Mouse (Mus musculus) limb, embryonic 14.5 days (tissue): ENCODE results near the gene Mcoln3. TPM values are rescaled to one million over a fixed set of nuclear protein-coding genes. Genes with fewer than 3 reads are reported as not detected.

Experiments
- ATAC-seq: fragments of 200-750 bp; cut with Nextera tagmentation; 2 replicates; pipeline ENCODE4 v1.8.0; 2017; ENCODE audit warnings: low read depth, moderate number of reproducible peaks, moderate TSS enrichment; ENCODE audit not compliant: low FRiP score
- DNase-seq: peaks from one replicate; pipeline ENCODE4 v3.0.0-alpha.2; 2015; ENCODE audit warnings: low spot score
- H3K27ac ChIP-seq: fragments of 300-500 bp; sonication (generic); replicated peaks from 2 replicates; pipeline ENCODE4 v1.5.1; 2014; ENCODE audit warnings: low read depth, mild to moderate bottlenecking, low read length, moderate library complexity, mixed read lengths
- H3K27me3 ChIP-seq: fragments of 300-500 bp; sonication (generic); 2 replicates; pipeline ENCODE4 v1.6.1; 2014; ENCODE audit warnings: low read length, mixed read lengths; ENCODE audit not compliant: control insufficient read depth, insufficient read depth
- H3K36me3 ChIP-seq: fragments of 300-500 bp; sonication (generic); 2 replicates; pipeline ENCODE4 v1.6.1; 2014; ENCODE audit warnings: mild to moderate bottlenecking, low read length, moderate library complexity, mixed read lengths; ENCODE audit not compliant: control insufficient read depth, insufficient read depth
- H3K4me1 ChIP-seq: fragments of 300-500 bp; sonication (generic); 2 replicates; pipeline ENCODE4 v1.6.1; 2014; ENCODE audit warnings: antibody characterized with exemption, low read length, mixed read lengths; ENCODE audit not compliant: control insufficient read depth, insufficient read depth
- H3K4me2 ChIP-seq: fragments of 300-500 bp; sonication (generic); replicated peaks from 2 replicates; pipeline ENCODE4 v1.6.1; 2014; ENCODE audit warnings: low read depth, mild to moderate bottlenecking, low read length, moderate library complexity; ENCODE audit not compliant: severe bottlenecking
- H3K4me3 ChIP-seq: fragments of 300-500 bp; sonication (generic); replicated peaks from 2 replicates; pipeline ENCODE4 v1.5.1; 2014; ENCODE audit warnings: low read length
- H3K9ac ChIP-seq: fragments of 300-500 bp; sonication (generic); 2 replicates; pipeline ENCODE4 v1.6.1; 2014; ENCODE audit warnings: mild to moderate bottlenecking, low read depth, low read length, moderate library complexity; ENCODE audit not compliant: severe bottlenecking
- H3K9me3 ChIP-seq: fragments of 300-500 bp; sonication (generic); 2 replicates; pipeline ENCODE4 v1.6.1; 2016; ENCODE audit warnings: low read length; ENCODE audit not compliant: control insufficient read depth
- POLR2A ChIP-seq: fragments of 200-500 bp; IDR thresholded peaks from 2 replicates; pipeline ENCODE4 v1.8.0; 2012; ENCODE audit warnings: inconsistent platforms, mild to moderate bottlenecking, moderate library complexity, borderline replicate concordance; ENCODE audit not compliant: insufficient read depth, insufficient read length; ENCODE audit errors: extremely low read depth
- WGBS: fragments of 180-500 bp; shearing (Covaris S2); extraction: QIAGEN DNeasy Blood & Tissue Kit; methylation state at CpG from one replicate; pipeline ENCODE4 v1.1.7; 2014; 5-methylcytosine and 5-hydroxymethylcytosine counted together
- polyA plus RNA-seq, 2 experiments: library from polyadenylated mRNA; depleted of rRNA in 1 of 2; stranded (reverse) in 1 of 2; unstranded in 1 of 2; fragments of >200 nt; fragmentation: Nextera tagmentation in 1 of 2; extraction: Ambion mirVana in 1 of 2; gene quantifications; 2 replicates each; pipeline versions ENCODE4 v1.2.1 to v1.2.3; 2012 to 2014

Gene Mcoln3
- polyA plus RNA-seq, 2 experiments: 1.9 to 2.0 TPM

- Histone ChIP-seq H3K4me1 (no peaks in the 10 kb centered on the region), H3K4me3 (no peak overlapping the region), H3K36me3 (no peaks in the 10 kb centered on the region), H3K4me2 (no peak overlapping the region), H3K9ac (no peak overlapping the region), H3K27ac (no peak overlapping the region), H3K9me3 (no peaks in the 10 kb centered on the region), H3K27me3 (no peaks in the 10 kb centered on the region)
- DNase-seq: no peak
- 87% methylated on average over 10 of the region's 10 CpGs for WGBS
- TF ChIP-seq POLR2A: no peak
- ATAC-seq: no peak
Observed at GRCm38 (mm10) chr3:146095066-146095465, 22.2 kb upstream of the Mcoln3 start.

GRCm38 (mm10) chr3:146096986-146097385 is 20.3 kb upstream of the Mcoln3 start:
- no peaks in the 10 kb centered on the region for H3K4me1 ChIP-seq
- no peak overlapping the region for H3K4me3 ChIP-seq
- no peaks in the 10 kb centered on the region for H3K27me3 ChIP-seq
- DNase-seq (no peak), ATAC-seq (no peak)
- 92% methylated on average over 7 of the region's 7 CpGs for WGBS
- H3K27ac ChIP-seq: no peak overlapping the region
- no peak overlapping the region for H3K9ac ChIP-seq
- no peak overlapping the region for H3K4me2 ChIP-seq
- TF ChIP-seq POLR2A: no peak
- H3K36me3 ChIP-seq: no peaks in the 10 kb centered on the region
- no peaks in the 10 kb centered on the region for H3K9me3 ChIP-seq

- Histone ChIP-seq H3K9me3 (no peaks in the 10 kb centered on the region), H3K27me3 (no peaks in the 10 kb centered on the region), H3K4me3 (no peak overlapping the region), H3K27ac (no peak overlapping the region), H3K36me3 (no peaks in the 10 kb centered on the region), H3K4me1 (no peaks in the 10 kb centered on the region), H3K9ac (no peak overlapping the region), H3K4me2 (no peak overlapping the region)
- ATAC-seq (no peak), DNase-seq (no peak)
- 87% methylated on average over 4 of the region's 4 CpGs for WGBS
- TF ChIP-seq POLR2A: no peak
Observed at GRCm38 (mm10) chr3:146097861-146098260, 19.4 kb upstream of the Mcoln3 start.

GRCm38 (mm10) chr3:146099925-146100324 is 17.3 kb upstream of the Mcoln3 start:
- ATAC-seq: no peak
- no peak for DNase-seq
- no peak overlapping the region for H3K27ac ChIP-seq
- no peak for TF ChIP-seq POLR2A
- H3K9ac ChIP-seq: no peak overlapping the region
- H3K4me2 ChIP-seq: no peak overlapping the region
- no peaks in the 10 kb centered on the region for H3K36me3 ChIP-seq
- H3K27me3 ChIP-seq: no peaks in the 10 kb centered on the region
- H3K9me3 ChIP-seq: no peaks in the 10 kb centered on the region
- H3K4me3 ChIP-seq: no peak overlapping the region
- no peaks in the 10 kb centered on the region for H3K4me1 ChIP-seq

- ATAC-seq (no peak), DNase-seq (no peak)
- Histone ChIP-seq H3K27me3 (no peaks in the 10 kb centered on the region), H3K36me3 (no peaks in the 10 kb centered on the region), H3K4me3 (no peak overlapping the region), H3K27ac (no peak overlapping the region), H3K4me1 (no peaks in the 10 kb centered on the region), H3K9me3 (no peaks in the 10 kb centered on the region), H3K4me2 (no peak overlapping the region), H3K9ac (no peak overlapping the region)
- 57% methylated on average over 6 of the region's 6 CpGs for WGBS
- TF ChIP-seq POLR2A: no peak
Observed at GRCm38 (mm10) chr3:146102049-146102448, 15.2 kb upstream of the Mcoln3 start.
